Mouse (Mus musculus): ENCODE measurements at regions not wholly inside any gene's neighbourhood (a gene's known extent, or its start where the extent isn't known, plus 50 kb on each side); places are given as distances from the start of the nearest gene placed in this dataset.

- no peak for DNase-seq (ENCODE audit: low read depth, low spot score)
Observed at GRCm38 (mm10) chr8:87273328-87273727, 199.1 kb downstream of the Cbln1 start.

- DNase-seq (ENCODE audit: low read depth, low spot score) = no peak
Observed at GRCm38 (mm10) chr8:87270525-87271187, 201.8 kb downstream of the Cbln1 start.

- no peak for DNase-seq (ENCODE audit: low read depth, low spot score)
Observed at GRCm38 (mm10) chr8:87268159-87268558, 204.2 kb downstream of the Cbln1 start.

- peak; percentile 52 for DNase-seq (ENCODE audit: low read depth, low spot score)
Observed at GRCm38 (mm10) chr8:87264999-87265398, 207.4 kb downstream of the Cbln1 start.

- no peak for DNase-seq (ENCODE audit: low read depth, low spot score)
Observed at GRCm38 (mm10) chr8:87260305-87260704, 212.1 kb downstream of the Cbln1 start.

- no peak for DNase-seq (ENCODE audit: low read depth, low spot score)
Observed at GRCm38 (mm10) chr8:87242681-87243080, 229.7 kb downstream of the Cbln1 start.

GRCm38 (mm10) chr8:87237181-87237580 lies 235.2 kb downstream of the Cbln1 start:
- no peak for DNase-seq (ENCODE audit: low read depth, low spot score)

- no peak for DNase-seq (ENCODE audit: low read depth, low spot score)
Observed at GRCm38 (mm10) chr8:87236438-87236837, 236.0 kb downstream of the Cbln1 start.

- no peak for DNase-seq (ENCODE audit: low read depth, low spot score)
Observed at GRCm38 (mm10) chr8:87235341-87236075, 236.9 kb downstream of the Cbln1 start.

GRCm38 (mm10) chr8:87234336-87234735 lies 238.1 kb downstream of the Cbln1 start:
- peak; percentile 15 for DNase-seq (ENCODE audit: low read depth, low spot score)

- no peak for DNase-seq (ENCODE audit: low read depth, low spot score)
Observed at GRCm38 (mm10) chr8:87233805-87234331, 238.5 kb downstream of the Cbln1 start.

- DNase-seq (ENCODE audit: low read depth, low spot score) = no peak
Observed at GRCm38 (mm10) chr8:87231762-87232161, 240.6 kb downstream of the Cbln1 start.

- no peak for DNase-seq (ENCODE audit: low read depth, low spot score)
Observed at GRCm38 (mm10) chr8:87230096-87230495, 242.3 kb downstream of the Cbln1 start.

- DNase-seq (ENCODE audit: low read depth, low spot score) = no peak
Observed at GRCm38 (mm10) chr8:87229182-87229581, 243.2 kb downstream of the Cbln1 start.

- DNase-seq (ENCODE audit: low read depth, low spot score) = no peak
Observed at GRCm38 (mm10) chr8:87228777-87229176, 243.6 kb downstream of the Cbln1 start.

- peak; percentile 55 for DNase-seq (ENCODE audit: low read depth, low spot score)
Observed at GRCm38 (mm10) chr8:87225504-87226425, 246.6 kb downstream of the Cbln1 start.

GRCm38 (mm10) chr8:87220581-87220980 lies 251.8 kb downstream of the Cbln1 start:
- no peak for DNase-seq (ENCODE audit: low read depth, low spot score)

- peak; percentile 57 for DNase-seq (ENCODE audit: low read depth, low spot score)
Observed at GRCm38 (mm10) chr8:87218956-87219482, 253.4 kb downstream of the Cbln1 start.

- DNase-seq (ENCODE audit: low read depth, low spot score) = no peak
Observed at GRCm38 (mm10) chr8:87214962-87215361, 257.4 kb downstream of the Cbln1 start.

GRCm38 (mm10) chr8:87210546-87210945 lies 261.9 kb downstream of the Cbln1 start:
- no peak for DNase-seq (ENCODE audit: low read depth, low spot score)

- no peak for DNase-seq (ENCODE audit: low read depth, low spot score)
Observed at GRCm38 (mm10) chr8:87209295-87209694, 263.1 kb downstream of the Cbln1 start.

- DNase-seq (ENCODE audit: low read depth, low spot score) = no peak
Observed at GRCm38 (mm10) chr8:87208036-87208435, 264.4 kb downstream of the Cbln1 start.
